Mouse (Mus musculus): ENCODE measurements around the gene Dirc2.

GRCm38 (mm10) chr16:35715350-35715749 is 53.8 kb downstream of the Dirc2 start:
- TF ChIP-seq POLR2A (IDR thresholded peaks at IDR 0.05; ENCODE audit: insufficient read depth, low read depth, low read length) (no peak), CTCF (IDR thresholded peaks at IDR 0.05) (no peak)
